Mouse (Mus musculus) embryonic facial prominence, embryonic 13.5 days (tissue): Measurements from ENCODE around the gene Pygo2. TPM values are rescaled to one million over a fixed set of nuclear protein-coding genes. Genes with fewer than 3 reads are reported as not detected.

Experiments used
- ATAC-seq: fragments of 200-750 bp; cut with Nextera tagmentation; 2 replicates; pipeline ENCODE4 v1.8.0; 2017; ENCODE audit warnings: low read depth; ENCODE audit not compliant: insufficient number of reproducible peaks, insufficient read depth, low FRiP score, low TSS enrichment
- H3K27ac ChIP-seq: fragments of 300-500 bp; sonication (generic); 2 replicates; pipeline ENCODE4 v1.5.1; 2015; ENCODE audit warnings: moderate library complexity, mild to moderate bottlenecking, inconsistent platforms
- H3K27me3 ChIP-seq: fragments of 300-500 bp; sonication (generic); 2 replicates; pipeline ENCODE4 v1.6.1; 2015; ENCODE audit warnings: mild to moderate bottlenecking, inconsistent platforms
- H3K36me3 ChIP-seq: fragments of 300-500 bp; sonication (generic); 2 replicates; pipeline ENCODE4 v1.6.1; 2015; ENCODE audit warnings: mild to moderate bottlenecking, inconsistent platforms
- H3K4me1 ChIP-seq: fragments of 300-500 bp; sonication (generic); 2 replicates; pipeline ENCODE4 v1.6.1; 2015; ENCODE audit warnings: inconsistent platforms
- H3K4me2 ChIP-seq: fragments of 300-500 bp; sonication (generic); 2 replicates; pipeline ENCODE4 v1.6.1; 2015; ENCODE audit warnings: moderate library complexity, mild to moderate bottlenecking, inconsistent platforms
- H3K4me3 ChIP-seq: fragments of 300-500 bp; sonication (generic); 2 replicates; pipeline ENCODE4 v1.5.1; 2015; ENCODE audit warnings: mild to moderate bottlenecking, inconsistent platforms
- H3K9ac ChIP-seq: fragments of 300-500 bp; sonication (generic); 2 replicates; pipeline ENCODE4 v1.6.1; 2015; ENCODE audit warnings: mild to moderate bottlenecking, inconsistent platforms
- H3K9me3 ChIP-seq: fragments of 300-500 bp; sonication (generic); 2 replicates; pipeline ENCODE4 v1.6.1; 2016; ENCODE audit warnings: inconsistent platforms
- WGBS: fragments of 180-500 bp; shearing (Covaris S2); methylation state at CpG from one replicate; pipeline ENCODE4 v1.1.7; 2015; ENCODE audit warnings: mixed read lengths; 5-methylcytosine and 5-hydroxymethylcytosine counted together
- polyA plus RNA-seq: library from polyadenylated mRNA; unstranded; fragments of >200 nt; fragmentation: Nextera tagmentation; extraction: Ambion mirVana; gene quantifications from 2 replicates; pipeline ENCODE4 v1.2.1, GENCODE M21; 2015

Pygo2 gene
- polyA plus RNA-seq, 1 experiment from 2014 or later: 50.5 TPM

- H3K27me3 ChIP-seq: no peaks in the 10 kb centered on the region
- no peaks in the 10 kb centered on the region for H3K9me3 ChIP-seq
- ATAC-seq: no peak
- no peak overlapping the region for H3K4me2 ChIP-seq
- H3K27ac ChIP-seq: no peak overlapping the region
- H3K9ac ChIP-seq: 0 out of 2 replicates have a peak overlapping the region, but pooled peaks have one; percentile 16
- 90% methylated on average over 2 of the region's 2 CpGs for WGBS
- peaks cover 12% of the 10 kb centered on the region for H3K4me1 ChIP-seq
- peaks cover 16% of the 10 kb centered on the region; the same call in 1 of the 2 replicates for H3K36me3 ChIP-seq
- H3K4me3 ChIP-seq: no peak overlapping the region
These were observed 10.7 kb downstream of the Pygo2 start for GRCm38 (mm10) chr3:89440691-89441090.

GRCm38 (mm10) chr3:89448720-89449537, 18.9 kb downstream of the Pygo2 start:
- 0 out of 2 replicates have a peak overlapping the region, but pooled peaks have one; percentile 27 for H3K9ac ChIP-seq
- H3K4me3 ChIP-seq: no peak overlapping the region
- peaks cover 34% of the 10 kb centered on the region for H3K36me3 ChIP-seq
- H3K27ac ChIP-seq: no peak overlapping the region
- 0 out of 2 replicates have a peak, but pooled peaks cover 2% of the 10 kb centered on the region for H3K9me3 ChIP-seq
- 57% methylated on average over 13 of the region's 13 CpGs for WGBS
- H3K4me2 ChIP-seq: no peak overlapping the region
- no peaks in the 10 kb centered on the region for H3K27me3 ChIP-seq
- H3K4me1 ChIP-seq: peaks cover 14% of the 10 kb centered on the region
- ATAC-seq: no peak

GRCm38 (mm10) chr3:89449541-89449940, 19.5 kb downstream of the Pygo2 start:
- H3K27me3 ChIP-seq: no peaks in the 10 kb centered on the region
- ATAC-seq: no peak
- H3K27ac ChIP-seq: no peak overlapping the region
- 47% methylated on average over 7 of the region's 7 CpGs for WGBS
- H3K9ac ChIP-seq: no peak overlapping the region
- H3K4me1 ChIP-seq: peaks cover 14% of the 10 kb centered on the region
- H3K9me3 ChIP-seq: 0 out of 2 replicates have a peak, but pooled peaks cover 2% of the 10 kb centered on the region
- H3K4me2 ChIP-seq: no peak overlapping the region
- peaks cover 33% of the 10 kb centered on the region for H3K36me3 ChIP-seq
- no peak overlapping the region for H3K4me3 ChIP-seq

DNA sequence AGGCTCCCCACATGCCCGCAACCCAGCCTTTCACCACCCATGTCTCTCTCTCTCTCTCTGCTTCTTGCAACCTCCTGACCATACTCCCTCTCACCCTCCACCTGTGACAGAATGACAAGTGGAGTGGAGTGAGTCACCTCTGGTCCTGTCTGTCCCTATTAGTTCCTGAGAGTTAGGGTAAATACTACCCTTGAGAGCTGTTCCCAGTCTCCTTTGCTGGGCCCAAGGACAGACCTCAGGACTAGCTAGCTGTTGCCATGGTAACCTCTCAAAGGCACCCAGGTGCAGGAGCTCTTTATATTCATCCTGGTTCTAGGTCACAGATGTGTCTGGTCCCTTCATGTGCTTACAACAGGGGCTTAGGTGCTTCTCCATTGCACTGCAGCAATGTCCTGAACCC, 21.9 kb downstream of the Pygo2 start:
- 0 out of 2 replicates have a peak, but pooled peaks cover 2% of the 10 kb centered on the region for H3K9me3 ChIP-seq

DNA sequence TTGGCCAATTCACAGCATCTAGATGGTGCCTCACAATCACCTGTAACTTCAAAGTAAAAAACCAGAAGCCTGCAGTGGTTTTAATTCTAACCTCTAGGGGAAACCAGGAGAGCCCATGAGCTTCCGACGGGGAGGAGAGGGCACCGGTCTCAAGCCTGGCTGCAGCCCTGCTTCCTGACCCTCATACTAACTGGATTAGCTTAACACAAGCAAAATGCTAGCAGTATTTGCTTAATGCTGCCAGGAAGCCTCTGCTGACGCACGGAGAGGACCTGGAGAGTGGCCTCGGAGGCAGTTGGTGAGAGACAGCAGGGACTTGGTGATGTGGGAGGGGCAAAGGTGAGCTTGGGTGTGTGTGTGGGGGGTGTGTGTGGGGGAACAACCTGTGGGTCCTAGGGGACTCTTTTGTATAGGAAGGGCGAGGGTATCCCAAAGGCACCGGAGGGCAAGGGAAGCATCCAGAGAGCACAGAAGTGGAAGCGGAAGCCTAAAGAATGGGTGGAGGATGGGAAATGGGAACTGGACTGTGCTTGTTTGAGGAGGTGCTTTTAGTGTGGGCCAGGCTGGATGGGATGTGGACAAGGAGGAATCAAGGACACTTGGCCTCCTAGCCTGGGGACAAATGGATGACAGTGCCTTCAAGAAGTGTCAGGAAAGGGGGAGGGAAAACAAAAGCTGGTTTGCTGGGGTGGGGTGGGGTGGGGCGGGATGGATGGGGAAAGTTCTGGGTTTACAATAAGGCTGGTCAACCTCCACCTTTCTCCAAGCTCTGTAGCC, 24.6 kb downstream of the Pygo2 start, which contains the start of gene Pmvk:
Pmvk (plus strand) TSS at position 141 of the 777 bp plus-strand sequence.
- Histone ChIP-seq H3K4me1 (peaks cover 18% of the 10 kb centered on the region), H3K27me3 (no peaks in the 10 kb centered on the region), H3K27ac (no peak within 1 kb of the TSS), H3K9me3 (0 out of 2 replicates have a peak, but pooled peaks cover 2% of the 10 kb centered on the region), H3K4me2 (no peak within 1 kb of the TSS), H3K36me3 (no peaks in the 10 kb centered on the region), H3K4me3 (no peak within 1 kb of the TSS), H3K9ac (no peak within 1 kb of the TSS)
- WGBS: 58% methylated on average over 10 of the region's 10 CpGs
- ATAC-seq: no peak

More for the DNA sequence above, 21.9 kb downstream of the Pygo2 start:
- Histone ChIP-seq H3K4me3 (no peak overlapping the region), H3K27ac (no peak overlapping the region), H3K27me3 (no peaks in the 10 kb centered on the region), H3K9ac (0 out of 2 replicates have a peak overlapping the region, but pooled peaks have one; percentile 8), H3K36me3 (peaks cover 16% of the 10 kb centered on the region), H3K4me1 (peaks cover 16% of the 10 kb centered on the region), H3K4me2 (no peak overlapping the region)
- ATAC-seq: no peak
- 75% methylated on average over 1 of the region's 1 CpGs for WGBS

- ATAC-seq: no peak
- WGBS: 82% methylated on average over 1 of the region's 1 CpGs
- Histone ChIP-seq H3K27me3 (no peaks in the 10 kb centered on the region), H3K27ac (no peak overlapping the region), H3K4me3 (no peak overlapping the region), H3K4me2 (no peak overlapping the region), H3K36me3 (no peaks in the 10 kb centered on the region), H3K9me3 (no peaks in the 10 kb centered on the region), H3K4me1 (peaks cover 28% of the 10 kb centered on the region), H3K9ac (no peak overlapping the region)
These were observed 25.8 kb downstream of the Pygo2 start for GRCm38 (mm10) chr3:89455786-89456285.

- Histone ChIP-seq H3K27me3 (no peaks in the 10 kb centered on the region), H3K9me3 (no peaks in the 10 kb centered on the region), H3K4me3 (no peak overlapping the region), H3K9ac (no peak overlapping the region), H3K4me2 (no peak overlapping the region), H3K36me3 (peaks cover 4% of the 10 kb centered on the region; the same call in 1 of the 2 replicates), H3K4me1 (peaks cover 23% of the 10 kb centered on the region), H3K27ac (no peak overlapping the region)
- no peak for ATAC-seq
- WGBS: 34% methylated on average over 10 of the region's 10 CpGs
These were observed 27.0 kb downstream of the Pygo2 start for GRCm38 (mm10) chr3:89456726-89457665.

GRCm38 (mm10) chr3:89458372-89458964, 28.5 kb downstream of the Pygo2 start:
- Histone ChIP-seq H3K27me3 (no peaks in the 10 kb centered on the region), H3K27ac (peak overlapping the region; percentile 89), H3K4me1 (peaks cover 19% of the 10 kb centered on the region), H3K9me3 (no peaks in the 10 kb centered on the region), H3K4me3 (peak overlapping the region; percentile 70), H3K4me2 (peak overlapping the region; percentile 76), H3K9ac (no peak overlapping the region), H3K36me3 (peaks cover 8% of the 10 kb centered on the region; the same call in 1 of the 2 replicates)
- ATAC-seq: no peak
- 49% methylated on average over 13 of the region's 13 CpGs for WGBS

DNA sequence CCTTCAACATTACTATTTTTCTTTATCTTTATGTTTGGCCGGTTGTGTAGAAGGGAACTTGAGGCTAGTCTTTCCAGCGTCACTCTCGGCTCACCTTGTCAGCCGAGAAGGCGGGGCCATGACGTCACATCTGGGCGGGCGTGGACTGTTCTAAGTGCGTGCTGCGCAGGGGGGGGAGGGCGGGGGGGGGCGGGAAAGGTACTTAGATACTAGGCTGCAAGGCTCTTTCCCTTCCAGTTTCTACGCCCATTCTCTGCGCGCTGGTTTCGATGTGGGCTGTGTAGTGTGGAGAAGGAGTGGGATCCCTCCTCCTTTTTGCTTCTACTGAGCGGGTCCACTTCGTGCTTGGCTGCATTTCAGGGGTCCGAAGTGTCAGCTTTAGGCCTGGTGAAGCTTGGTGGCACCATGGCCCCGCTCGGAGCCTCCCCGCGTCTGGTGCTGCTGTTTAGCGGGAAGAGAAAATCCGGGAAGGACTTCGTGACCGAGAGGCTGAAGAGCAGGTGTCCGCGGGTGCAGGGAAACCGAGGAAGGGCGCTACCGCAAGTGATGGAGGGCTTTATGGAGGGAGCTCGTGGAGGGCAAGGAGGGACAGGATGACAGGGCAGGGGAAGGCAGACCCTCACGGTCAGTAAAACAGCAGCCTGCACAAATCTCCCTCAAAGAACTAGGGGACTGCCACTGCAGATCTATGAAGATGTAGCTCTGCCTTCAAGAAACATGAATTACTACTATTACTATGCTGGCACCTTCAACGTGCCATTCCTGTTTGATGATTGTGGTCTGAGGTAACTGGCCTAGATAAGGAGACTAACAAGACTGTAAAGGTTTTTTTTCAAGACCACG, 29.2 kb downstream of the Pygo2 start:
- Histone ChIP-seq H3K4me1 (peaks cover 19% of the 10 kb centered on the region), H3K36me3 (peaks cover 10% of the 10 kb centered on the region; the same call in 1 of the 2 replicates), H3K9ac (peak overlapping the region; percentile 84), H3K27me3 (no peaks in the 10 kb centered on the region), H3K9me3 (no peaks in the 10 kb centered on the region), H3K4me3 (peak overlapping the region; percentile 70), H3K27ac (peak overlapping the region; percentile 89), H3K4me2 (peak overlapping the region; percentile 76)
- peak; percentile 83 for ATAC-seq
- WGBS: 1% methylated on average over 33 of the region's 36 CpGs

GRCm38 (mm10) chr3:89468268-89468667, 38.3 kb downstream of the Pygo2 start:
- 45% methylated on average over 4 of the region's 4 CpGs for WGBS
- Histone ChIP-seq H3K9ac (no peak overlapping the region), H3K4me2 (no peak overlapping the region), H3K36me3 (peaks cover 37% of the 10 kb centered on the region), H3K4me1 (no peaks in the 10 kb centered on the region), H3K27ac (no peak overlapping the region), H3K9me3 (no peaks in the 10 kb centered on the region), H3K27me3 (no peaks in the 10 kb centered on the region), H3K4me3 (no peak overlapping the region)
- no peak for ATAC-seq
